Comparison of ENCODE assay signal across 27 mouse cellular contexts in the genomic region with DNA sequence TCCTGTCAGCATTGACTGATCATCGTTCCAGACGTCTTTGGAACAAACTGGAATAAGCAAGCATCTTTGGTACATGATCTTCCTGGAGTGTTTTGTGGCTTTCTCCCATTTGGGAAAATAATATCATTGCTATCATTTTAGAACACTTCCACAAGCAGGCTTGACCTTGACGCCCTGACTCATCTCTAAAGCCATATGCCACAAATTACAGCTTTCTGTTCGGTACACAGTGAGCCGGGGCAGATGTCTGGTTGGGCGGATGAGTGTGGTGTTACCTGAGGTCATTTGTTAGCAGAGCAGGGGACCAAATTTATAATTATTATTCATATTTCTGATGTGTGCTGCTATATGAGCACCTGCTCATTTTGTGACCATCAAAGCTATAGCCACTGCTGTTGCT.
A peak's percentile ranks its signal among the peaks of the same experiment; 100 is the strongest.
DNase-seq lines count a peak whose midpoint lies in the region; ATAC-seq lines count a peak whose summit lies in the region.
"Had no signal": no experiment of that assay in that cellular context is flagged by ENCODE, and none has a peak within 500 bp of the region (broad histone marks: within the 10 kb centered on the region; RNA-seq: fewer than 3 reads in every experiment).

No protein-coding gene starts in this region.

- peak; percentile 15 for DNase-seq in ovary, adult 18-20 months (ENCODE audit: low spot score)
- DNase-seq in ovary, postnatal 36 days (ENCODE audit: low spot score): no peak
- DNase-seq in adrenal gland, adult 8-10 months: peak; percentile 35
- DNase-seq in adrenal gland, postnatal 25 days: peak; percentile 27
- no peak for DNase-seq in embryonic facial prominence, embryonic 10.5 days (ENCODE audit: low spot score)
- no peak for DNase-seq in lung, postnatal 4 days
- DNase-seq: cerebellum, adult 11-12 months; cerebellum, adult 8-10 months; cerebellum, postnatal 10 days; cerebellum, postnatal 36 days; embryo, embryonic 11 days; gastrocnemius, postnatal 10 days; gastrocnemius, postnatal 36 days; heart, postnatal 10 days; heart, postnatal 36 days; kidney, adult 11 months had no signal

- ATAC-seq in kidney, embryonic 14.5 days (ENCODE audit: low FRiP score, low TSS enrichment): no peak
- ATAC-seq: CD4-positive, CD25-positive, alpha-beta regulatory T cell, adult 4 months; forebrain, embryonic 13.5 days; forebrain, embryonic 16.5 days; hindbrain, embryonic 16.5 days; intestine, embryonic 15.5 days had no signal

- no peaks in the 10 kb centered on the region for H3K9me3 ChIP-seq in embryonic facial prominence, embryonic 10.5 days
- H3K9me3 ChIP-seq in kidney, embryonic 14.5 days (ENCODE audit: control insufficient read depth, low read length): no peaks in the 10 kb centered on the region
- H3K9me3 ChIP-seq: forebrain, embryonic 10.5 days; forebrain, embryonic 13.5 days; heart, embryonic 12.5 days; heart, embryonic 15.5 days; hindbrain, embryonic 10.5 days; hindbrain, embryonic 13.5 days; intestine, embryonic 15.5 days had no signal

- 85% methylated on average over 6 of the region's 6 CpGs for WGBS in embryonic facial prominence, embryonic 10.5 days
- 83% methylated on average over 6 of the region's 6 CpGs for WGBS in kidney, embryonic 14.5 days

- H3K27me3 ChIP-seq in embryonic facial prominence, embryonic 10.5 days (replicated peaks; ENCODE audit: low read depth, poor library complexity, severe bottlenecking): no peaks in the 10 kb centered on the region
- H3K27me3 ChIP-seq in kidney, embryonic 14.5 days (ENCODE audit: control insufficient read depth, insufficient read depth, low read length): no peaks in the 10 kb centered on the region
- H3K27me3 ChIP-seq: forebrain, embryonic 13.5 days; heart, embryonic 12.5 days; heart, embryonic 15.5 days; hindbrain, embryonic 13.5 days; intestine, embryonic 15.5 days had no signal

- H3K4me2 ChIP-seq in kidney, embryonic 14.5 days (replicated peaks; ENCODE audit: low read depth, low read length): no peak overlapping the region
- H3K4me2 ChIP-seq: forebrain, embryonic 13.5 days; heart, embryonic 12.5 days; heart, embryonic 15.5 days; hindbrain, embryonic 13.5 days; intestine, embryonic 15.5 days had no signal

- no peaks in the 10 kb centered on the region for H3K36me3 ChIP-seq in embryonic facial prominence, embryonic 10.5 days (replicated peaks)
- H3K36me3 ChIP-seq in kidney, embryonic 14.5 days (ENCODE audit: control insufficient read depth, insufficient read depth, low read length): no peaks in the 10 kb centered on the region
- H3K36me3 ChIP-seq: forebrain, embryonic 10.5 days; heart, embryonic 12.5 days; heart, embryonic 15.5 days; hindbrain, embryonic 10.5 days; hindbrain, embryonic 13.5 days; intestine, embryonic 15.5 days had no signal

- no peak overlapping the region for H3K27ac ChIP-seq in embryonic facial prominence, embryonic 10.5 days (replicated peaks)
- no peak overlapping the region for H3K27ac ChIP-seq in kidney, embryonic 14.5 days (ENCODE audit: low read depth, low read length)
- H3K27ac ChIP-seq: forebrain, embryonic 10.5 days; forebrain, embryonic 13.5 days; heart, embryonic 15.5 days; hindbrain, embryonic 10.5 days; hindbrain, embryonic 13.5 days; intestine, embryonic 15.5 days had no signal

- peaks cover 3% of the 10 kb centered on the region for H3K4me1 ChIP-seq in embryonic facial prominence, embryonic 10.5 days
- H3K4me1 ChIP-seq in kidney, embryonic 14.5 days (ENCODE audit: control insufficient read depth, insufficient read depth, low read length): no peaks in the 10 kb centered on the region
- H3K4me1 ChIP-seq: heart, embryonic 12.5 days; heart, embryonic 15.5 days; intestine, embryonic 15.5 days had no signal

- H3K4me3 ChIP-seq in embryonic facial prominence, embryonic 10.5 days: no peak overlapping the region
- H3K4me3 ChIP-seq in kidney, embryonic 14.5 days (ENCODE audit: low read length): no peak overlapping the region
- H3K4me3 ChIP-seq: forebrain, embryonic 10.5 days; forebrain, embryonic 13.5 days; heart, embryonic 12.5 days; heart, embryonic 15.5 days; hindbrain, embryonic 10.5 days; hindbrain, embryonic 13.5 days; intestine, embryonic 15.5 days had no signal

- H3K9ac ChIP-seq in kidney, embryonic 14.5 days (ENCODE audit: low read depth, low read length): no peak overlapping the region
- H3K9ac ChIP-seq: forebrain, embryonic 13.5 days; heart, embryonic 12.5 days; heart, embryonic 15.5 days; hindbrain, embryonic 13.5 days; intestine, embryonic 15.5 days had no signal

Comparison
In these comparisons a context has a peak if more than half of its experiments do, and no peak if none do; other contexts are left out.
1. DNase-seq: peak in ovary, adult 18-20 months (single experiment), adrenal gland, adult 8-10 months (single experiment) and adrenal gland, postnatal 25 days (single experiment); none in ovary, postnatal 36 days (single experiment), embryonic facial prominence, embryonic 10.5 days (single experiment) and lung, postnatal 4 days (0 of 2).